Mouse (Mus musculus) C2C12 (cell line): Measurements from ENCODE around the gene Gfap.

ENCODE experiments used
- CEBPB ChIP-seq: IDR thresholded peaks from one replicate; pipeline ENCODE4 v1.6.1; 2011; ENCODE audit warnings: low read depth, mild to moderate bottlenecking, control low read depth, moderate library complexity
- CTCF ChIP-seq: IDR thresholded peaks from one replicate; pipeline ENCODE4 v1.5.1; 2011; ENCODE audit not compliant: control insufficient read depth, insufficient read depth, insufficient read length
- FOSL1 ChIP-seq: IDR thresholded peaks from one replicate; pipeline ENCODE4 v1.8.0; 2011; ENCODE audit warnings: mild to moderate bottlenecking, low read length; ENCODE audit not compliant: poor library complexity, insufficient read depth, severe bottlenecking
- MAX ChIP-seq: IDR thresholded peaks from one replicate; pipeline ENCODE4 v1.6.1; 2011; ENCODE audit warnings: mild to moderate bottlenecking, control low read depth
- MYOG ChIP-seq: IDR thresholded peaks from one replicate; pipeline ENCODE4 v1.6.1; 2011; ENCODE audit not compliant: control insufficient read depth, insufficient read length; ENCODE audit errors: extremely low read depth
- USF1 ChIP-seq: IDR thresholded peaks from one replicate; pipeline ENCODE4 v1.6.1; 2011; ENCODE audit warnings: low read depth, mild to moderate bottlenecking, control low read depth, moderate library complexity

GRCm38 (mm10) chr11:102874801-102875334, 25.8 kb downstream of the Gfap start:
- TF ChIP-seq MAX: no peak
- TF ChIP-seq USF1: no peak
- TF ChIP-seq CTCF: no peak
- TF ChIP-seq MYOG: no peak
- TF ChIP-seq CEBPB: no peak
- TF ChIP-seq FOSL1: no peak
